Mouse (Mus musculus): ENCODE results near the gene Pim3. TPM values are rescaled to one million over a fixed set of nuclear protein-coding genes. Genes with fewer than 3 reads are reported as not detected.

Gene Pim3
- polyA plus RNA-seq, 1 experiment from 2014 or later, result 77.4 TPM

- no peak overlapping the region for H3K4me3 ChIP-seq (ENCODE audit: low read length)
- peaks cover 16% of the 10 kb centered on the region for H3K4me1 ChIP-seq (ENCODE audit: control insufficient read depth, insufficient read depth, low read depth, low read length)
- no peak overlapping the region for H3K4me2 ChIP-seq (ENCODE audit: low read length)
- ATAC-seq, result no peak
- no peak overlapping the region for H3K9ac ChIP-seq (ENCODE audit: low read depth, low read length)
- H3K27ac ChIP-seq (ENCODE audit: low read depth, low read length), result no peak overlapping the region
- no peaks in the 10 kb centered on the region for H3K9me3 ChIP-seq (ENCODE audit: control insufficient read depth, low read length)
- H3K36me3 ChIP-seq (ENCODE audit: control insufficient read depth, insufficient read depth, low read length), result peaks cover 16% of the 10 kb centered on the region
- H3K27me3 ChIP-seq (replicated peaks; ENCODE audit: control insufficient read depth, insufficient read depth, low read length), result no peaks in the 10 kb centered on the region
- WGBS, result 93% methylated on average over 6 of the region's 6 CpGs
Measured at GRCm38 (mm10) chr15:88868024-88868742, 6.2 kb downstream of the Pim3 start.

GRCm38 (mm10) chr15:88870418-88871185 is 8.6 kb downstream of the Pim3 start:
- 80% methylated on average over 5 of the region's 5 CpGs for WGBS
- Histone ChIP-seq H3K9me3 (ENCODE audit: control insufficient read depth, low read length) (no peaks in the 10 kb centered on the region), H3K27ac (ENCODE audit: low read depth, low read length) (no peak overlapping the region), H3K9ac (ENCODE audit: low read depth, low read length) (no peak overlapping the region), H3K4me1 (ENCODE audit: control insufficient read depth, insufficient read depth, low read depth, low read length) (no peaks in the 10 kb centered on the region; the same call in 1 of the 2 replicates), H3K36me3 (ENCODE audit: control insufficient read depth, insufficient read depth, low read length) (peaks cover 6% of the 10 kb centered on the region), H3K4me2 (ENCODE audit: low read length) (no peak overlapping the region), H3K27me3 (replicated peaks; ENCODE audit: control insufficient read depth, insufficient read depth, low read length) (no peaks in the 10 kb centered on the region), H3K4me3 (ENCODE audit: low read length) (no peak overlapping the region)
- no peak for ATAC-seq

DNA sequence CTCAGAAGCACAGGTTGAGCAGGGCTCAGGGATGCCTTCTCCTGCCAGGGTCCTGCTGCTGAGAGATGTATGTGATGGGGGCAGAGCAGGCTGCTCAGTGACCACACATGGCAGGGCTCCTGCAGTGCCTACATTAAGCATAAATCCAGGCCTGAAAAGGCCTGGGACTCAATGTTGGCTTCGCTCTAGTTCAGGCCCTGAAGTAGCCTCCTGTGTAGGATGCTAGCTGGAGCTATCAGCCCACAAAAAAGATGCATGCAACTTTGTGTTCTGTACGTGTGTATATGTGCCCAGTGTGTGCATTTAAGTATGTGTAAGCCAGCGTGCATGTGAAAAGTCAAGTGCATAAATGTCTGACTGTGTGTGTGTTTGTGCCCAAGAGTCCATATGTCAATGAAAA is 12.1 kb downstream of the Pim3 start:
- H3K4me3 ChIP-seq (ENCODE audit: low read length), result no peak overlapping the region
- no peak for ATAC-seq
- H3K4me1 ChIP-seq (ENCODE audit: control insufficient read depth, insufficient read depth, low read depth, low read length), result no peaks in the 10 kb centered on the region
- 85% methylated on average over 3 of the region's 3 CpGs for WGBS
- H3K9ac ChIP-seq (ENCODE audit: low read depth, low read length), result no peak overlapping the region
- no peak overlapping the region for H3K27ac ChIP-seq (ENCODE audit: low read depth, low read length)
- no peaks in the 10 kb centered on the region for H3K9me3 ChIP-seq (ENCODE audit: control insufficient read depth, low read length)
- no peaks in the 10 kb centered on the region for H3K27me3 ChIP-seq (replicated peaks; ENCODE audit: control insufficient read depth, insufficient read depth, low read length)
- no peak overlapping the region for H3K4me2 ChIP-seq (ENCODE audit: low read length)
- no peaks in the 10 kb centered on the region for H3K36me3 ChIP-seq (ENCODE audit: control insufficient read depth, insufficient read depth, low read length)

GRCm38 (mm10) chr15:88874477-88874876 is 12.5 kb downstream of the Pim3 start:
- H3K27me3 ChIP-seq (replicated peaks; ENCODE audit: control insufficient read depth, insufficient read depth, low read length), result no peaks in the 10 kb centered on the region
- 88% methylated on average over 6 of the region's 6 CpGs for WGBS
- no peak for ATAC-seq
- H3K27ac ChIP-seq (ENCODE audit: low read depth, low read length), result no peak overlapping the region
- H3K9ac ChIP-seq (ENCODE audit: low read depth, low read length), result no peak overlapping the region
- no peaks in the 10 kb centered on the region for H3K36me3 ChIP-seq (ENCODE audit: control insufficient read depth, insufficient read depth, low read length)
- no peak overlapping the region for H3K4me2 ChIP-seq (ENCODE audit: low read length)
- H3K4me1 ChIP-seq (ENCODE audit: control insufficient read depth, insufficient read depth, low read depth, low read length), result no peaks in the 10 kb centered on the region
- no peak overlapping the region for H3K4me3 ChIP-seq (ENCODE audit: low read length)
- H3K9me3 ChIP-seq (ENCODE audit: control insufficient read depth, low read length), result no peaks in the 10 kb centered on the region

DNA sequence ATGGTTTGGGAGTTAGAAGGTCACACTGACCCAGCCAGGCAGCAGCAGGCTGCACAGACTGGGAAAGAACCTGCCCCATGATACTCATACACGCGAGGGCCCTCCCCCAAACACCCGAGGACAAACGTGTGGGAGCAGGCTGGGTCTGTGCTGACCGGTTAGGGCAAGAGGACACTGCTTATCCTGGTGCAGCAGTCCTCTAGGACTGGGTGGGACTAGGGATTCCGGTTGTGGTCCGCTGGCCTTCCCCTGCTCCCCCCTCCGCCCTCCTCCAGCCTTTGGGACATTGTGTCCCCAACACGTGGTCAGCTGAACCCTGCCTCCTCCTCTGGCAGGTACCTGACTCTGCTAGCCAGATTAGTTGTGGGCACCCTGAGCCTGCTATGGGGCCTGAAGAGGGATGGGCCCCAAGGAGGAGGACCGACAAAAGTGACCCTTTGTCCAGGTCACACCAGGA is 13.7 kb downstream of the Pim3 start:
- no peaks in the 10 kb centered on the region for H3K27me3 ChIP-seq (replicated peaks; ENCODE audit: control insufficient read depth, insufficient read depth, low read length)
- no peaks in the 10 kb centered on the region for H3K9me3 ChIP-seq (ENCODE audit: control insufficient read depth, low read length)
- H3K27ac ChIP-seq (ENCODE audit: low read depth, low read length), result no peak overlapping the region
- no peak overlapping the region for H3K4me3 ChIP-seq (ENCODE audit: low read length)
- no peak overlapping the region for H3K9ac ChIP-seq (ENCODE audit: low read depth, low read length)
- no peaks in the 10 kb centered on the region for H3K36me3 ChIP-seq (ENCODE audit: control insufficient read depth, insufficient read depth, low read length)
- ATAC-seq, result no peak
- H3K4me1 ChIP-seq (ENCODE audit: control insufficient read depth, insufficient read depth, low read depth, low read length), result no peaks in the 10 kb centered on the region
- 28% methylated on average over 9 of the region's 10 CpGs for WGBS
- H3K4me2 ChIP-seq (ENCODE audit: low read length), result no peak overlapping the region; the same call in 1 of the 2 replicates

DNA sequence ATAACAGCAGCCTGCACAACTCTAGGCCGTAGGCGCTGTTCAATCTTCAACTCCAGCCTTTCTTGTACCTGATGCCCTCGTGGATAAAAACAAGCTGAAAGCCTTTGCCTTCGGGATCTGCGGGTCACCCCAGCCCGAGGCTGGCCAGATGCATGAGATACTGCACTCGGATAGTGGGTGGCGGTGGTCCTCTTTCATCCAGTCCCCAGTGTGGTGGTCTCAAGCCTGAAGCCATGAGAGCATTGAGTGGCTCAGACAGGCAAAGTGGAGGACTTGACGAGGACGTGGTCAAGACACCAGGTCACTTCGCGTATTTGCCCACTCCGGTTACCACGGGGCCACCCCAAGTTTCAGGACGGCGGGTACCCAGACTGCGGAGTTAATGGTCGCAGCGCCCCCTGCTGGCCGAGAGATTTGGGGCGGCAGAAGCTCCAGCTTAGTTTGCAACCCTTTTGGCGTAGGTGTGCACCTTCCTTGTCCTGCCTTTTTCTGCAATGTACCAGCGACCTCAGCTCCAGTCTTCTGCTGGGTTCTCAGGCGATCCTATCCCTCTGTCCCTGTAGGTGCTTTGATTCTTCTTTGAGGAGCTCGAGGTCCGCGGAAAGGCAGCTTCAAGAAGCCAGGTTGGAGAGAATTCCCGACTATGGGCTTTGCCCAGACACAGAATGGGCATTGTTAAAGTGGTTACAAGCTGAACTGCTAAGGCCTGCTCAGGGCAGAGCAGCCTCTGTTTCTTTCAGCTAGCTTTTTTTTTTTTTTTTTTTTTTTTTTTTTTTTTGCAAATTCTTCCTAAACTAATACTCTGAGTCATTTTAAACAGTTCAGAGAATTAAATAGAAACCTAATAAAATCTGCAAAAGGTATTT is 14.4 kb downstream of the Pim3 start:
- Histone ChIP-seq H3K9me3 (ENCODE audit: control insufficient read depth, low read length) (no peaks in the 10 kb centered on the region), H3K4me3 (ENCODE audit: low read length) (no peak overlapping the region), H3K4me2 (ENCODE audit: low read length) (peak overlapping the region; percentile 25; the same call in 1 of the 2 replicates), H3K27me3 (replicated peaks; ENCODE audit: control insufficient read depth, insufficient read depth, low read length) (no peaks in the 10 kb centered on the region), H3K36me3 (ENCODE audit: control insufficient read depth, insufficient read depth, low read length) (no peaks in the 10 kb centered on the region), H3K4me1 (ENCODE audit: control insufficient read depth, insufficient read depth, low read depth, low read length) (no peaks in the 10 kb centered on the region), H3K9ac (ENCODE audit: low read depth, low read length) (0 out of 2 replicates have a peak overlapping the region, but pooled peaks have one; percentile 29), H3K27ac (ENCODE audit: low read depth, low read length) (no peak overlapping the region)
- ATAC-seq, result peak; percentile 50; the same call in 1 of the 2 replicates
- WGBS, result 11% methylated on average over 28 of the region's 28 CpGs

- Histone ChIP-seq H3K9me3 (ENCODE audit: control insufficient read depth, low read length) (no peaks in the 10 kb centered on the region), H3K27me3 (replicated peaks; ENCODE audit: control insufficient read depth, insufficient read depth, low read length) (no peaks in the 10 kb centered on the region), H3K36me3 (ENCODE audit: control insufficient read depth, insufficient read depth, low read length) (no peaks in the 10 kb centered on the region), H3K4me1 (ENCODE audit: control insufficient read depth, insufficient read depth, low read depth, low read length) (no peaks in the 10 kb centered on the region), H3K4me3 (ENCODE audit: low read length) (no peak overlapping the region), H3K9ac (ENCODE audit: low read depth, low read length) (no peak overlapping the region), H3K27ac (ENCODE audit: low read depth, low read length) (no peak overlapping the region), H3K4me2 (ENCODE audit: low read length) (no peak overlapping the region)
- no peak for ATAC-seq
- 84% methylated on average over 10 of the region's 10 CpGs for WGBS
Measured at GRCm38 (mm10) chr15:88877021-88877400, 15.0 kb downstream of the Pim3 start.

- Histone ChIP-seq H3K9ac (ENCODE audit: low read depth, low read length) (no peak overlapping the region), H3K27ac (ENCODE audit: low read depth, low read length) (no peak overlapping the region), H3K4me3 (ENCODE audit: low read length) (no peak overlapping the region), H3K4me1 (ENCODE audit: control insufficient read depth, insufficient read depth, low read depth, low read length) (no peaks in the 10 kb centered on the region), H3K9me3 (ENCODE audit: control insufficient read depth, low read length) (no peaks in the 10 kb centered on the region), H3K27me3 (replicated peaks; ENCODE audit: control insufficient read depth, insufficient read depth, low read length) (no peaks in the 10 kb centered on the region), H3K36me3 (ENCODE audit: control insufficient read depth, insufficient read depth, low read length) (no peaks in the 10 kb centered on the region), H3K4me2 (ENCODE audit: low read length) (no peak overlapping the region)
- no peak for ATAC-seq
- 64% methylated on average over 21 of the region's 22 CpGs for WGBS
Measured at GRCm38 (mm10) chr15:88881253-88882044, 19.5 kb downstream of the Pim3 start.
